Mouse (Mus musculus): ENCODE results near the gene Timm22.

Timm22 gene

GRCm38 (mm10) chr11:76406702-76407583 lies at the start of gene Timm22:
Gene Timm22 (plus strand): TSS chr11:76406952.
- peak; percentile 97 to 98 for DNase-seq (ENCODE audit: low spot score in 2 of 2)

DNA sequence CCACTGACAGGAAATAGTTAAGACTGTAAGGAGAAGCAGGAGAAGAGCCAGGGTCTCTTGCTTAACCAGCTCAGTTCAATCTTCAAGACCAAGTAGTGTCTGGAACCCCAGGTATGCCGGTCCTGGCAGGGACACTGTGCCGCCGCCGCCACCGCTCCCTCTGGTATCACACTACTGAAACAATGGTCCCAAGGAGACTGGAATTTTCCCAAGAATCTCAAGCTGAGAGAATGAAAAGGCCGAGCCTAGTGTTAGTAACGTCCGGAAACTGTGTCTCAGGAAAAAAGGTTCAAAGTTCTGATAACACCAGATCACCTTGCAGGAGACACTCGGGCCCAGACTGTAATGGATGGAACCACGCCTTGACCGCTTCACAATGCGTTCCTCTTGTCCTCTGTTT lies 49.3 kb upstream of the Timm22 start:
- DNase-seq (ENCODE audit: low spot score in 2 of 2), result no peak

GRCm38 (mm10) chr11:76358628-76359320 lies 48.0 kb upstream of the Timm22 start:
- no peak for DNase-seq (ENCODE audit: low spot score in 2 of 2)

GRCm38 (mm10) chr11:76360255-76360654 lies 46.5 kb upstream of the Timm22 start:
- no peak for DNase-seq (ENCODE audit: low spot score in 2 of 2)

DNA sequence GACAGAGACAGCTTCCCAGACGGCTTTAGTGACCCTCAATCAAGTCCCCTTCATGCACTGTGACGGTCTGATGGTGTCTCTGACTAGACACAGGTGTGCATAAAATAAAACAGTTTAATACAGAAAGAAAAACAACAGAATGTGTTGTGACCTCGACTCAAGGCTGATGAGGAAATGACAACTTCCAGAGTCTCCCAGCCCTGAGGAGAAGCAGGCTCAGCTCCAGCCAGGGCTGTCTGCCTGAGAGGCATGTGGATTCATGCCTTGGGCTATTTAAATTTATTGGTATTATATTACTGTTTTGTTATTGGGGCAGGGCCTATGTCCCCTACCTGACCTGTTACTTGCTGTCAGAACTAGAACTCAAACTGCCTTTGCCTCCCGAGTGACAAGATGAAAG lies 45.3 kb upstream of the Timm22 start:
- no peak for DNase-seq (ENCODE audit: low spot score in 2 of 2)

DNA sequence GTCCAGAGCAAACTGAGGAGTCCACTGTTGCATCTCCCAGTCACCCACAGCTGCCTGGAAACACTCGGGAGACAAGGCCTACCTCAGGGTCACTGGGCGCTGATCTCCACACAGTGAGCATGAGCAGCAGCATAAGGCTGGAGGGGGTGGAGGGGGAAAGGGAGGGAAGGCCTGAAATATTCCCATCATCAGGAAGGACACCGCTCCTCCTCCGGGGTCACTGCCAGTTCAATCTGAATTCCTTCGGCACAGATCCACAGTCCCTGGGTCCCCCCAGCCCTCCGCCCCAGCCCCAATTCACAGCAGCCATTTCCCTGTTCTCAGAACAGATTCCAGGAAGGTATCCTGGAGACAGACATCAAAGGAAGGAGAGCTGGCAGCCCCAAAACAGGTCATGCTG lies 43.6 kb upstream of the Timm22 start:
- DNase-seq (ENCODE audit: low spot score in 2 of 2), result no peak

GRCm38 (mm10) chr11:76363636-76364035 lies 43.1 kb upstream of the Timm22 start:
- DNase-seq (ENCODE audit: low spot score in 2 of 2), result no peak

- DNase-seq (ENCODE audit: low spot score in 2 of 2), result no peak
These were observed 42.7 kb upstream of the Timm22 start for GRCm38 (mm10) chr11:76364038-76364437.

- no peak for DNase-seq (ENCODE audit: low spot score in 2 of 2)
These were observed 40.0 kb upstream of the Timm22 start for GRCm38 (mm10) chr11:76366720-76367119.

- no peak for DNase-seq (ENCODE audit: low spot score in 2 of 2)
These were observed 36.3 kb upstream of the Timm22 start for GRCm38 (mm10) chr11:76370491-76370890.

DNA sequence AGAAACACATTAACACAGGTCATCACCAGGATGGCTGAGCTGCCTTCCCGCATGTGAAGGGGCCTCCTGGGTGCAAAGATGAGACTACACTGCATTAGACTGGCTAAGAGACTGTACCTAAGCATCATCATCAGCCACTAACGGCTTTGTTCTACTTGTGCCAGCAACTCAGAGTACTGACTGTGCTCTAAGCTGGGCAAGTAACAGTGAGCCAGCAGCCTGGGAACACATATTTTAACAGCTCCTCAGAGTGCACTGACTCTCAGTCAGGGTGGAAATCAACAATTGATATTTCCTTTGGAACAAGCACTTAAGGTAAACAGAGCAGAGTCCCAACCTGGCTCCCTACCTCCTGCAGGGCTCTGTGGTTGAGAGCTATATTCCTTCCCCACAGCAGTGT lies 34.6 kb upstream of the Timm22 start:
- no peak for DNase-seq (ENCODE audit: low spot score in 2 of 2)

DNA sequence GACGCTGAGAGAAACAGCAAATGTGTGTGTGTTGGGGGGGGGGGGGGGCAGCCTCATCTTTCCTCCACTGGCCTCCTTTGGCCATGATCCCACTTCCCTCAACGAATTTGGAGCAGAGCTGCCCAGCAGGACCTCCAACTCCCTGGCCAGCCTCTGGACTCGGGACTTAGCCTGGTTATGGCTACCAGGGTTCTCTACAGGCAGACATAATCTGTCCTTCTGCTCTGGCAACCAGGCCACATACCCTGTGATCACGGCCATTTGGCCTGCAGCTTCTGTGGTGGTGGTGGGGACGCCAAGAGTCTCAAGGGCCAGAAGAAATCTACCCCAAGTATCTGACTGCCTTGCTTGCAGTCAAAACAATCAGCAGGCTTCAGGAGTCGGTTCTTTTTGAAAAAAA lies 34.2 kb upstream of the Timm22 start:
- DNase-seq (ENCODE audit: low spot score in 2 of 2), result no peak

DNA sequence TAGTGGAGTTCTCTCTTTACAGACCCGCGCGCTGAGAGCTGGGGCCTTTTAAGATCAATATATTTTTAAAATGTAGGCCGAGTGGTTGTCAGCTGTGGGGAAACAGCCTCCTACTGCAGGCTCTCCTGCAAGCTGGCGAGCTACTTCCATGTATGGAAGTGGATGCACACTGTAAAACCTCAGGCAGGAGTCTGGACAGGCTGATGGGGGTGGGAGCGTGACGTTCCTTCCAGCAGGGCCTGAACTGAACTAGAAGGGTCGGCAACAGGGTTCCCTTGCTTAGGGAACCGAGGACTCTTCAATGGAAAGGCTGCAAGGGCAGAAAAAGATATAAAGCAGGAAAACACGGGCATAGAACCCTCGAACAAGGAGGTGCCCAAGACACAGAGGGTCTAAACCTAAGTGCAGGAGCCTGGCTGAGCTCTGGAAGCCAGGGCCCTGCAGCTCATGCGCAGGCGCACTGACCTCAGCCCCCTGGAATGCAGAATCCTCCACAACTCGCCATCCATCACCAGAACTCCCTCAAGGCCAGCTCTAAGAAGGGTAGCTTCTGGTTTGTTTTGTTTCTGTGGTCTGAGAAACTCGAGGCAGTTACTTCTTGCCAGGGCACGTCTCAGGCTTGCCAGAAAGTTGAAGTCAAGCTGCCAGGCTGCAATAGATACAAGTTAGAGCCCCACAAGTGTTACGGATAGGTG lies 32.1 kb upstream of the Timm22 start:
- peak in 1 of 2 experiments; percentile 25 for DNase-seq (ENCODE audit: low spot score in 2 of 2)

GRCm38 (mm10) chr11:76376425-76376824 lies 30.3 kb upstream of the Timm22 start:
- no peak for DNase-seq (ENCODE audit: low spot score in 2 of 2)

DNA sequence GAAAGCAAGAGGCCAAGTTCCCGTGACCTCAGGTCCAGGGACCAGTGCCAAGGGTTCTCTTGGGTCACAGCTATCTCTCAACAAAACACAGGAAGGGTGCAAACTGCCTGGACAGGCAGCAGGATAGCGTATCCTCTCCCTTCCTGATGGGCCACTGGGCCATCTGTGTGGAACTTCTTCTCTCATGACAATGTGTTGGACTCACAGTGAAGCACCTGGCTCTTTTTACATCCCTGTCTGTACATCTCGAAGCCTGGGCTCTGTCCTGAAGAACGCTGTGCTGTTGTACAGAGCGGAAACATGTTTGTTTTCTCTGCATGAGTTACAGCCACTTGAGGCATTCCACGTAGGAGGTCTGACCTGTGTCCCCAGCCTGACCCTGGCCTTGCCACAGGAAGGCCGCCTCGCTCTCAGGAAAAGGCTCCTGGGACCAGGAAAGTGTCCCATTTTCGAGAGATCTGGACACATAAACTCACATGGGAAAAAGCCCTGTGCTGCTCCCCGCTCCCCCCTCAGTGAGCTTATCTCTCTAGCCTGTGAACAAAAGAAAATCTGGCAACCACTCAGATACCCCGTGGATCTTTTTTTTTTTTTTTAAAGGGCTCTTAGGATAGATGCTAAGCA lies 26.7 kb upstream of the Timm22 start:
- no peak for DNase-seq (ENCODE audit: low spot score in 2 of 2)

- no peak for DNase-seq (ENCODE audit: low spot score in 2 of 2)
These were observed 25.4 kb upstream of the Timm22 start for GRCm38 (mm10) chr11:76381201-76381885.

DNA sequence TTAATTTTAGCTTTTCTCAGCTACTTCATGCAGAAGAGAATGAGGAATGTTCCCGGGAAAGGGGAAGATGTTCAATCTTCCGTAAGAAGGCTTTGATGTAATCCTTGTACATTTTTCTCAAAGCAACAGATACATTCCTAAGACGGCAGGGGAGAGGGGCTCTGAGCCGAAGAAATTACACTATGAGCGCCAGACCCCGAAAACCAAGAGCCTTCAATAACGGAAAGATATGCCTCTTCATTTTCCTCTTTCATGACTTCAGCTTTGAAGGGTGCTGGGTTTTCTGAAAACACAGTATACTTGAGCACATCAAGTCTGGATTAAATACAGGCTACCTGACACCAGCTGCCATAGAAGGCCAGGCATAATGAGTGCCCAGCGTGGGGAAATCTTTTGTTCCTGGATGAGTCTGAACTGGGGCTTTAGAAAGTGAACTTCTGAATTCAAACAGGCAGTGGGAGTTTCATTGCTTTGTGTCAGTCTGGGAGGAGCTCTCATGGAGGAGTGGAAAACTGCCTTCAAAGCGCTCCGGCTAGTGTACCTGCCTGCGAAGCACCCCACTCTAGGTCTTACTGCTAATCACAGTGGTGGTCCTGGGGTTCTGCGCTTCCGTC lies 23.9 kb upstream of the Timm22 start:
- no peak for DNase-seq (ENCODE audit: low spot score in 2 of 2)

- no peak for DNase-seq (ENCODE audit: low spot score in 2 of 2)
These were observed 22.4 kb upstream of the Timm22 start for GRCm38 (mm10) chr11:76384307-76384706.

- no peak for DNase-seq (ENCODE audit: low spot score in 2 of 2)
These were observed 21.7 kb upstream of the Timm22 start for GRCm38 (mm10) chr11:76385017-76385416.

- DNase-seq (ENCODE audit: low spot score in 2 of 2), result no peak
These were observed 21.0 kb upstream of the Timm22 start for GRCm38 (mm10) chr11:76385746-76386145.

DNA sequence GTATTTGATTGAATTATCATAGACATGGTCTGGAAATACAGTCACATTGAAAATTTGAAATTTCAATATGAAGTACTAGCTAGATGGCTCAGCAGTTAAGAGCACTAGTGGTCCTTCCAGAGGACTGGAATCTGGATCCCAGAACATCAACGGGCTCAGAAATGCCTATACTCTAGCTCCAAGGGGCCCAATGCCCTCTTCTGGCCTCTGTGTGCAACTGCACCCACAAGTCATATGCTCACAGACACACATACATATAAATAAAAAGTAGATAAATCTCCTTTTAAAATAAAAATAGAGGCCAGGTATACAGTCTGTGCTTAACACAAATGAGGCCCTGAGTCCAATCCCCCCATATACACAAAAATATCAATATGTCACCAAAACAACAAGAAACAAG lies 19.7 kb upstream of the Timm22 start:
- no peak for DNase-seq (ENCODE audit: low spot score in 2 of 2)

Measured in right cerebral cortex, postnatal 36 days (tissue).